Mouse (Mus musculus) cerebellum, postnatal 10 days (tissue): ENCODE measurements at regions not wholly inside any gene's neighbourhood (a gene's known extent, or its start where the extent isn't known, plus 50 kb on each side); places are given as distances from the start of the nearest gene placed in this dataset.
A peak's percentile ranks its signal among the peaks of the same experiment; 100 is the strongest.

Experiments used
- DNase-seq, 2 experiments: peaks; one replicate each; pipeline ENCODE4 v3.0.0; 2021; ENCODE audit warnings: mixed read lengths in 2 of 2

DNA sequence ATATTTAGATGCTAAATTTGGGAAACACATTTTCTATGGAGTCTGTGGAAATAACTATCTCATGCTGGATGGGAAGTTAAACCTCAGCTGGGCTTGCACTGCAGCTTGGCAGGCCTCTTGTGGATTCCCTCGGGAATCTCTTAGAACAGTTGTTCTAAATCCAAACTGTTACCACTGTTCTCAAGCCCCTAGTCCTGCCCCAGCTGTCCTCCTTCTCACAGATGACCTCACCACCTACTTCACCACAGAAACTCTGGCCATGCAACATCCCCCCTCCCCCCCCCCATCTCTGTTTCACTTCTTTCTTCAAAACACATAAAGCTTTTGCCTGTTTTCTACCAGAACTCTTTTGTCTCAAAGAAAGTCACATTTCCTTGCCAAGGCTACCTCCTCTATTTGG is 136.6 kb upstream of the Wdr44 start:
- peak in 1 of 2 experiments; percentile 4 for DNase-seq

DNA sequence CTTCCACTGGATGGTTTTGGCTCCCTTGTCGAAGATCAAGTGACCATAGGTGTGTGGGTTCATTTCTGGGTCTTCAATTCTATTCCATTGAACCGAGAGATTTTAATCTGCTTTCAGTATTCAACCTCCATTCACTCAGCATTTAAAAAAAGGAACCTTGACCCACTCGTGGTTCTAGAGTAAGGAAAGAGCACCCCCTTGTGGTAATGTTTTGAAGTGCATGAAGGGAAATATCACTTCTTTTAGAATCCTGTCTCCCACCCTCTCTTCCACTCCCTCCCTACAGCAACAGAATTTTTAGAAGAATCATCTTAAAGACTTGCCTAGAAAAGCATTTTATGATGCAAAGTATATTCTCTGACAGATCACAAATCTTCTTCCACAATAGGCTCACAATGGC is 127.3 kb upstream of the Wdr44 start:
- DNase-seq: peak; percentile 57 to 66
